Mouse (Mus musculus): ENCODE measurements around the gene Meaf6. TPM values are rescaled to one million over a fixed set of nuclear protein-coding genes. Genes with fewer than 3 reads are reported as not detected.

The Meaf6 gene
- total and polyA plus RNA-seq, 2 experiments from 2014 or later, result 82.6 to 170 TPM

DNA sequence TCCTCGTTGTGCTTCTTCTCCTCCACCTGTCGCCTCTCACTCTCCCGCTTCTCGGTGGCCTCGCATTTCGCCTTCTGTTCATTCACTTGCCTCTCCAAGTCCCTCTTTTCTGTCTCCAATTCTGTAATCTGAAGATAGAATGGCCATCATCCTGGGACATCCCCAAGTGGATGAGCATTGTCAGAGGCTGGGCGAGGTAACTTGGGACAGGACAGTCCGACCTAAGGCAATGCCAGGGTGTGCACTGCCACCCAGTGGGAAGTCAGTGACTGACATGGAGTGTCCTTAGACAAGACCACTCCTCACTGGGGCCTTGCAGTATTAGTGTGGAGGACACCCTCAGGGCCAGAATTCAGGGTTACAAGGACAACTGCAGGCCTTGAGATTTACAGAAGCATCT, 25.9 kb upstream of the Meaf6 start:
- Histone ChIP-seq H3K9ac (replicated peaks; ENCODE audit: low read length, poor library complexity, severe bottlenecking) (no peak overlapping the region), H3K4me2 (ENCODE audit: low read depth, low read length, poor library complexity, severe bottlenecking) (peak overlapping the region; percentile 38), H3K27me3 (ENCODE audit: insufficient read depth, low read length) (no peaks in the 10 kb centered on the region), H3K4me1 (ENCODE audit: insufficient read depth, low read length) (no peaks in the 10 kb centered on the region), H3K27ac (ENCODE audit: low read depth, low read length) (no peak overlapping the region), H3K9me3 (ENCODE audit: low read length) (no peaks in the 10 kb centered on the region), H3K4me3 (ENCODE audit: low read depth, low read length) (peak overlapping the region; percentile 18; the same call in 1 of the 2 replicates), H3K36me3 (ENCODE audit: insufficient read depth, low read length) (peaks cover 22% of the 10 kb centered on the region)
- peak; percentile 79 for DNase-seq (ENCODE audit: low spot score)
- TF ChIP-seq CTCF (IDR thresholded peaks at IDR 0.05), result peak; percentile 94
- ATAC-seq (ENCODE audit: low FRiP score), result peak; percentile 69; the same call in 1 of the 2 replicates
- WGBS, result 2% methylated on average over 8 of the region's 8 CpGs

DNA sequence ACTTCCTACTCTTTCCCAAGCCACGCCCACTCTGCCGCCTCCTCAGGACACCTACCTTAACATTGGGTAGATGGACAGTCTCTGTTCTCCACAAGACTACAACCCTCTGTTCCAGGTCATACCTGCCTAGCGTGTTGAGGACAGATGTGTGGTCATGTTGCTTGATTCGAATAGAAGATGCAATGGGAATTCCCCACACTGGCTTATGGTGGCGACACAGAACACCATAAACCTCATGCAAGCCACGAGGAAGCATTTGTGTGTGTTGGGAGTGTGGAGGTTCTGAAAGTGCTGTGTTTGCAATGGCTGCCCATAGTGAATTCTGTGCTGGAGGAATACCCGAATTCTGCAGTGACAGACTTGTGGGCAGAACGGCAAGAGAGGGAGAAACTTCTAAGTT, 21.1 kb upstream of the Meaf6 start:
- no peak overlapping the region for H3K27ac ChIP-seq (ENCODE audit: low read depth, low read length)
- H3K4me1 ChIP-seq (ENCODE audit: insufficient read depth, low read length), result peaks cover 10% of the 10 kb centered on the region; the same call in 1 of the 2 replicates
- no peak overlapping the region for H3K9ac ChIP-seq (replicated peaks; ENCODE audit: low read length, poor library complexity, severe bottlenecking)
- TF ChIP-seq CTCF (IDR thresholded peaks at IDR 0.05), result no peak
- ATAC-seq (ENCODE audit: low FRiP score) (no peak), DNase-seq (ENCODE audit: low spot score) (no peak)
- no peak overlapping the region for H3K4me2 ChIP-seq (ENCODE audit: low read depth, low read length, poor library complexity, severe bottlenecking)
- H3K9me3 ChIP-seq (ENCODE audit: low read length), result no peaks in the 10 kb centered on the region
- WGBS, result 77% methylated on average over 8 of the region's 8 CpGs
- no peaks in the 10 kb centered on the region for H3K27me3 ChIP-seq (ENCODE audit: insufficient read depth, low read length)
- no peak overlapping the region for H3K4me3 ChIP-seq (ENCODE audit: low read depth, low read length)
- H3K36me3 ChIP-seq (ENCODE audit: insufficient read depth, low read length), result no peaks in the 10 kb centered on the region

DNA sequence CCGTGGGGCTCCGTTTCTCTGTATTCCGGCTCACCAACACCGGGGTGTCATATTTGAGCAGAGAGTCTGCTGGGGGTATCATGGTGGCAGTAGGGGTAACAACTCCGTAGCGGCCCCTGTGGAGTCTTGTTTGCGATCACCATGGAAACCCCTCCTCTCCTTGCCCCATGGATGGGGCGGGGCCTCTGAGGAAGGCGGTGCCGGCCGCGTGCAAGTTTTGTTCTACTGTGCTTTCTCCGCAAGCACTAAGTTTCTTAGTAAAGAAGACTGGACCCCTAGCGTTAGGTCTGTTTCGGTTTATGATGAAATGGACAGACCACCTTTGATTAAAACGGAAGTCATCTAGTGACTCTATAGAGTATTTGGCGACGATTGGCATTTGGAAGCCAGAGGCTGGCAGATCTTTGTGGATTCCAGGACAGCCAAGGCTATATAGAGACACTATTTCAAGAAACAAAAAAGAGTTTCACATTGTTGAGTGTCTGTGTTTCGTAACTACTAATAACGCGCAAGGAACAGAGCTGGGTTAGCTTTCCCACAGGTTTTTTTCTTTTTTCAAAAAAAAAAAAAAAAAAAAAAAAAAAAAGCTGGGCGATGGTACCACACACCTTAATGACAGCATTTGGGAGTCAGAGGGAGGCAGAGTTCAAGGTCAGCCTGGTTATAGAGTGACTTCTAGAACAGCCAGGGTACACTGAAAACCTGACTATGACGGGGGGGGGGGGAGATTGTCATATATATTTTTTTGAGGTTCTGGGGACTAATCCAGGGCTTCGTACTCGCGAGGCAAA, 19.2 kb upstream of the Meaf6 start, which contains the start of gene Dnali1:
Gene Dnali1, minus strand, starts transcription at position 187 of the 791 bp plus-strand sequence.
- Histone ChIP-seq H3K4me1 (ENCODE audit: insufficient read depth, low read length) (peaks cover 10% of the 10 kb centered on the region; the same call in 1 of the 2 replicates), H3K9ac (replicated peaks; ENCODE audit: low read length, poor library complexity, severe bottlenecking) (peak within 1 kb of the TSS; percentile 77), H3K4me2 (ENCODE audit: low read depth, low read length, poor library complexity, severe bottlenecking) (peak within 1 kb of the TSS; percentile 87), H3K27ac (ENCODE audit: low read depth, low read length) (peak within 1 kb of the TSS; percentile 62; the same call in 1 of the 2 replicates), H3K9me3 (ENCODE audit: low read length) (no peaks in the 10 kb centered on the region), H3K36me3 (ENCODE audit: insufficient read depth, low read length) (peaks cover 4% of the 10 kb centered on the region; the same call in 1 of the 2 replicates), H3K4me3 (ENCODE audit: low read depth, low read length) (peak within 1 kb of the TSS; percentile 88), H3K27me3 (ENCODE audit: insufficient read depth, low read length) (no peaks in the 10 kb centered on the region)
- DNase-seq (ENCODE audit: low spot score) (peak; percentile 42), ATAC-seq (ENCODE audit: low FRiP score) (no peak)
- TF ChIP-seq CTCF (IDR thresholded peaks at IDR 0.05), result 0 out of 2 replicates have a peak, but pooled peaks have one; percentile 22
- WGBS, result 1% methylated on average over 26 of the region's 26 CpGs

DNA sequence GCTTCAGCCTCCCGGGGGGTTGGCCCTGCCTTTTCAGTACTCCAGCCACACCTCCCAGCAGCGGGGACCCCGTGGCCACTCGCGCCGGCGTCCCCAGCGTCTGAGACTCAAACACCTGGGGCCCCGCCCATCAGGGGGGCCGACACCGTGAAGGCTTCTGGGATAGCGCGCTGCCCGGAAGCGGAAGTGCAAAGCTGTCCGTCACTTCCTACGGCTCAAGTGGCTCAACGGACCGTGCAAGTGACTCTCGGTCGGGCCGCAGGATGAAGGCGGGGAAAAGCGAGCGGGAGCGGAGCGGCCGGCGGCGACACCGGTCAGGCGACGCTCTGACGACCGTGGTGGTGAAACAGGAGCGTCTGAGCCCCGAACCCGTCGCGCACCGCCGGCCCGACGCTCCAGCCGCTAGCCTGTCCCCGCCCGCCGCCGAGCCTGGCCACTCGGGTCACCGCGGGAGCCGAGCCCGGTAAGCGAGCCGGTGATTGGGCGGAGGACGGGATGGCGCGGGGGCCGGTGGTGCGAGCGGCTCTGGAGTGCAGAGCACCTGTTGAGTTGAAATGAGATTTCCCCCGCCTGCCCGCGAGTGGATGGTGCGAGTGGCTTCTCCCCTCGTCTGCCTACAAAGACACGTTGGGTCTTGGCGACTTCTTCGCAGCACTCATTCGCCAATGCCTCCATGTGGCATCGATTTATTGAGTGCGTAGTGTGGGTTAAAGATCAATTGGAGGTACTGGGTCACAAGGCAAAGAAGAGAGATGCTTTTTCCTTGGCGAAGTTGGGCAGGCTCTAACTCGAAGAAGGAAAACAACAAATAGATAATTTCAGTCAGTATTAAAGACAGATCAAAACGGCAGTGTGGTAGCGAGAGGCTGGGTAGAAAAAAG, 18.2 kb upstream of the Meaf6 start, which contains the start of gene Snip1:
Gene Snip1, plus strand, starts transcription at position 183 of the 881 bp plus-strand sequence.
- Histone ChIP-seq H3K4me3 (ENCODE audit: low read depth, low read length) (peak within 1 kb of the TSS; percentile 88), H3K9me3 (ENCODE audit: low read length) (no peaks in the 10 kb centered on the region), H3K4me1 (ENCODE audit: insufficient read depth, low read length) (peaks cover 10% of the 10 kb centered on the region; the same call in 1 of the 2 replicates), H3K27ac (ENCODE audit: low read depth, low read length) (peak within 1 kb of the TSS; percentile 62; the same call in 1 of the 2 replicates), H3K4me2 (ENCODE audit: low read depth, low read length, poor library complexity, severe bottlenecking) (peak within 1 kb of the TSS; percentile 87), H3K36me3 (ENCODE audit: insufficient read depth, low read length) (peaks cover 12% of the 10 kb centered on the region), H3K9ac (replicated peaks; ENCODE audit: low read length, poor library complexity, severe bottlenecking) (peak within 1 kb of the TSS; percentile 77), H3K27me3 (ENCODE audit: insufficient read depth, low read length) (no peaks in the 10 kb centered on the region)
- ATAC-seq (ENCODE audit: low FRiP score) (peak; percentile 90), DNase-seq (ENCODE audit: low spot score) (peak; percentile 95)
- TF ChIP-seq CTCF (IDR thresholded peaks at IDR 0.05), result no peak
- under 1% methylated on average over 78 of the region's 78 CpGs for WGBS

DNA sequence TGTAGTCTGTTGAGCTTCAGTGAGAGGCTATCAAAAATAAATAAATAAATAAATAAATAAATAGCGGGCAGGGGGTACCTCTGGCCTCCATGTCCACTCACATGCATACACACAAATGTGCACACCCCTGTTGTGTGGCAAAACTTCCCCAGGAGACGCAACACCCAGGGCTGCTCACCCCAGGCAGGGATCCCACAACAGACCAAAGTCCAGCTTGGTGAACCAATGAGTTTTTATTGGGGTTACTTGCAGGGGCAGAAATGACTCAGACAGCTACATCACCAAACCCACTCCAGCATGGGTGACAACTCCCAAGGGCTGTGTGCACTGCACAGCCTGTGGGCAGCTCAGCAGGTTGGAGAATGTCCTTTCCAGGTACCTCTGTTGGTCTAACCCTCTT, 7.2 kb upstream of the Meaf6 start:
- no peak for TF ChIP-seq CTCF (IDR thresholded peaks at IDR 0.05)
- H3K9ac ChIP-seq (replicated peaks; ENCODE audit: low read length, poor library complexity, severe bottlenecking), result no peak overlapping the region
- H3K36me3 ChIP-seq (ENCODE audit: insufficient read depth, low read length), result peaks cover 36% of the 10 kb centered on the region
- WGBS, result 88% methylated on average over 2 of the region's 2 CpGs
- no peak overlapping the region for H3K27ac ChIP-seq (ENCODE audit: low read depth, low read length)
- ATAC-seq (ENCODE audit: low FRiP score) (no peak), DNase-seq (ENCODE audit: low spot score) (no peak)
- H3K4me2 ChIP-seq (ENCODE audit: low read depth, low read length, poor library complexity, severe bottlenecking), result no peak overlapping the region
- no peaks in the 10 kb centered on the region for H3K9me3 ChIP-seq (ENCODE audit: low read length)
- no peak overlapping the region for H3K4me3 ChIP-seq (ENCODE audit: low read depth, low read length)
- no peaks in the 10 kb centered on the region for H3K27me3 ChIP-seq (ENCODE audit: insufficient read depth, low read length)
- no peaks in the 10 kb centered on the region for H3K4me1 ChIP-seq (ENCODE audit: insufficient read depth, low read length)
